Mouse (Mus musculus) G1E (cell line): ENCODE data around the gene Pbx1.

ENCODE experiments used
- CTCF ChIP-seq: IDR thresholded peaks from 2 replicates; pipeline ENCODE4 v1.5.1; 2012; ENCODE audit warnings: low read depth, low read length, inconsistent platforms, mixed read lengths
- GATA1 ChIP-seq: IDR thresholded peaks from 2 replicates; pipeline ENCODE4 v1.6.1; 2012; ENCODE audit warnings: borderline replicate concordance, low read length, inconsistent platforms, mixed read lengths
- POLR2AphosphoS5 ChIP-seq: IDR thresholded peaks from 2 replicates; pipeline ENCODE4 v1.6.1; 2012; ENCODE audit warnings: low read depth, low read length, inconsistent platforms; ENCODE audit not compliant: insufficient replicate concordance
- TAL1 ChIP-seq: conservative IDR thresholded peaks from 2 replicates; pipeline ENCODE4 v1.6.1; 2012; ENCODE audit warnings: low read depth, low read length, inconsistent platforms, mixed read lengths

DNA sequence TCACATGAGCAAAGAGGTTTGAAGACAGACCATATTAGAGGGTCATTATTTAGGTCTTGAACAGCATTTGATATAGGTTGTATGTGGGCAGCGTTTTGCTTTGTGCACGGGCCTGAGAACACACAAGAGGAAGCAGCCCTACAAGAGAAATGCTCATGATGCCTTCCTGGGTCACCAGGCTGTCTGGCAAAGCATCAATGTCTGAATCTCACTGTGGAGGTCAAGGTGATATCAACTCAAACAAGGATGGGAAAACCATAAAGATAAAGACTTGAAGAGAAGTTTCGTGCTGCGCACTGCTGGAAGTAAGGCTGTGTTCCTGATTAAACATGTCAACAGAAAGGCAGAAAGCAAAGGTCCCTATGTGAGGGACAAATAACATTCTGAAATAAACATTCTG lies 157.8 kb downstream of the Pbx1 start:
- no peak for TF ChIP-seq CTCF
- TF ChIP-seq POLR2AphosphoS5, result no peak
- TF ChIP-seq GATA1, result no peak
- no peak for TF ChIP-seq TAL1
